Mouse (Mus musculus) skeletal muscle tissue, adult 2 months (tissue): ENCODE data around the gene Gm20662.

Experiments
- DNase-seq: peaks from one replicate; pipeline ENCODE4 v3.0.0-alpha.2; 2012; ENCODE audit warnings: low read depth, low spot score

The Gm20662 gene

DNA sequence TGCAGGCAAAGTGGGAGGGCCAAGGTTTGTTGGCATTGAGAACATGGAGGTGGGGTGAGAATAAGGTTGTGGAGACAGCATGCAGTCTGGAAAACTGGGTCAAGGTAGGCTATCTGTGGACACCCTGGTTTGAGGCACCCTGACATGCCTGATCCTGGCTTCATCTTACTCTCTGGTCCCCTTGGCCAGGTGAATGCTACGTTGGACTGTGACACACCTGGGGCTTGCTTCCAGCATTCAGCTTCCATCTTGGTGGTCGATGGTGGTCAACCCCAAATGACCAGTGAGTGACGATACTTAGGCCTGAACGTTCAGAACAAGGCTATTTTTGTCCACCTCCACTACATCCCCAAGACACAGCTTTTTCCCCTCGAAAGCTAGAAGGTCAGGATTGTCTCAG is at the start of gene Gm20662:
Gm20662 (plus strand) TSS at position 301 of the 400 bp plus-strand sequence.
- DNase-seq: no peak

DNA sequence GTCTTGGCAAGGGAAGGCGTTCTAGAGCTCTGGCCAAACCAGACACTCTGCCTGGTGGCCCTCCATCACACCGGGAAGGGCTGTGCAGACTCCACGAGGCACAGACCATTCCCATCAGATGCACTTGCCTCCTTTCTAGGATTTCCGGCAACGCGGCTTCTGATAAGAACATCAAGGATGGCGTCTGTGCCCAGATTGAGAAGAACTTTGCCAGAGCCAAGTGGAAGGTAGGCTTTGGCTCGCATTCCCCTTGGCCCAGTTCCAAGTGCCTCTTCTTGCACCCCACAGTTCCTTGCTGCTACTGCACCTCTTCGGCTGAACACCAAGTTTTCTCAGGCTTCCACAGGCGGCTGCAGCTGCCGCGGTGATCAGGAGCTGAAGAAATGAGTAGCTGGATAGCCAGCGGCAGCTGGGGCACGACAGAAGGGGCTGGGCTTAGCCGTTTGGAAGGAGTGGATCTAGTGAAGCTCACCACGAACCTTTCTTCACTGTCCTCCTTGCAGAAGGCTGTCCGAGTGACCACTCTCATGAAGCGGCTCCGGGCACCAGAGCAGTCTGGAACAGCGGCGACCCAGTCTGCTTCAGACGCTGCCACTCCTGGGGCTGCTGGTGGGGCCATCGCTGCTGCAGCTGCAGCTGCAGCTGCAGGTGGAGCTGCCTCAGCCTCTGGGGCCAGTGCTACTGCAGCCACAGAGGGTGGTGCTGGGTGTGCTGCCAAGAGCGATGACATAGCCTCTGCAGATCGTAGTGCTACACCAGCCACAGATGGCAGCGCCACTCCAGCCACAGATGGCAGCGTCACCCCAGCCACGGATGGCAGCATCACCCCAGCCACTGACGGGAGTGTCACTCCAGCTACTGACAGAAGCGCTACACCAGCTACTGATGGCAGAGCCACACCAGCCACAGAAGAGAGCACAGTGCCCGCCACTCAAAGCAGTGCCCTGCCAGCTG is 48.6 kb upstream of the Gm20662 start:
- DNase-seq: peak; percentile 43

DNA sequence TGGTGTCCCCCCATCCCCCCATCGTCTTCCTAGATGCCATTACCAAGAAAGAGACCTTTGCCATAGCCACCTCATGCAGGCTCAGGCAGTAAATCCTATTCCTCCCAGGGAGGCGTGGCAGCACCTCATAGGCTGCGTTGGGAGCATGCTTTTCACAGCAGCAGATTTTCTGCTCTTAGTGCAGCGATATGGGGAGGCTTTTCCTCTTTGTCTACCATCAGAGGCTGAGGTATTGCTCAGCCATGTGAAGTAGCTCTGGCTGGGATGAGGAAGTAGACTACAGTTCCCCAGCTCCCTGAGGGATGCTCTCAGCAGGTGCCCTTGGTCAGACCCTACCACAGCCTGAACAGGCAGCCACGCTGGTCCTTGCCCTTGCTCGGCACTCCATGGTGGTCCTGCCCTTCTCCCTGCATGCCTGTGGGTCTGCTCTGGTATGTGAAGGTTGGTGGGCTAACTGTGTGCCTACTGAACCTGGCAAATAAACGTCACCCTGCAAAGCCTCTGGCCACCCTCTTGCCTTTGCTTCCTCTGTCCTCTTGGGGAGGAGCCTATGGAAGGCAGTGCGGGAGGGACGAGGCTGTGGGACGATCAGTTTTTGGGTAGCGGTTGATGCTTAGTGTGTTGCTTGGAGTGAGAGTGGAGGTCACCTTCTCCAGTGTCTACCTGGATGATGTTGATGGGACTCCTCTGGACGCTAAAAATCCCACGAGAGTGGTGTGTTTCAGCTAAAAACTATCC is 46.8 kb upstream of the Gm20662 start:
- no peak for DNase-seq

DNA sequence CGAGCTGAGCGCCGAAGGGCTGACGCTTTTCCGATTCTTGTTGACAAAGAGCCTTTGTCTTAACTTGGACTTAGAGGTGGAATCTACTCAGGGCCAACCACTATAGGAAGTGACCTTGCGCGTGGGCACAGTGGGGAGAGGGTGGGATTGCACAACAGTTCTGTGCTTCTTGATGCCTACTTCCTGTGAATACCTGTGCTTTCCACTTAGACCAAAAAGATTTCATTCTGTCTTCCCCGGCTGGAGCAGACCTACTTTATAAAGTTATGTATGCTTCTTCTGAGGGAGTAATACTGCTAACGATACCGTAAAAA is 46.3 kb upstream of the Gm20662 start, which contains the start of gene Traip:
Traip (plus strand) TSS at position 215 of the 314 bp plus-strand sequence.
- no peak for DNase-seq

DNA sequence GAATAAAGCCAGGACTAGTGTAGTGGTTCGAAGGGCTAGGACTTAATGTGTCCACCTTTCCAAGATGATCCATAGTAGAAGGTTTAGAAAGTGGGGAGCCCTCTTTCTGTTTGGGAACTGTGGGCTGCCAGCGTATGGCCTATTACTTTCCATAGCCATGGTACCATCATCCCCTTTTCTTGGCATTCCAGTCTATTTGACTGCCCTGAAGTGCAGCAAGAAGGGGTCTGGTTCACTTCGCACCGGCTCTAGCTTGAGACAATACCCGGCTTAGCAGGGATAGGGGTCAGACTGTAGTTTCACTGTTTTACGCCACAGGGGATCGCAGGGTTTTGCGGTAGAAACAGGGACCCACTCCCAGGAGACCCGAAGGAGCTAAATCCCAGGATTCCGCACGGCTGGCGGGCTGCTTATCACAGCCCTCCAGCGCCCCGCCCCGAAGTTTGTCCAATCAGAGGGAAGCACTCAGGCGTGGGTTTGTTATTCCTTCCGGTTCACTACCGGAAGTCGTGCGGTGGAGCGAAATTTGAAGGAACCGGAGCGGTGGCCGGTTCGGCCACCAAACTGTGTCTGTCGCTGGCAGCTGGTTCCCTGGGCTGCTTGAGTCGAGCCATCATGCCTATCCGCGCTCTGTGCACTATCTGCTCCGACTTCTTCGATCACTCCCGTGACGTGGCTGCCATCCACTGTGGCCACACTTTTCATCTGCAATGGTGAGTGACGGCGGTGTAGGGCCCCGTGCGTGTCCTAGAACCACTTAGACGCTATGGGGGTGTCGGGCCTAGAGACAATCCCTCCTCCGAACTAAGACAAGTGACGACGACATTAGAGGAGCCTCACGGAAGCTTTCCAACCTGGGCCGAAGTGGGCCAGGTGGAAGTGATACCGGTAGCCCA is 45.4 kb upstream of the Gm20662 start:
- DNase-seq: peak; percentile 83

DNA sequence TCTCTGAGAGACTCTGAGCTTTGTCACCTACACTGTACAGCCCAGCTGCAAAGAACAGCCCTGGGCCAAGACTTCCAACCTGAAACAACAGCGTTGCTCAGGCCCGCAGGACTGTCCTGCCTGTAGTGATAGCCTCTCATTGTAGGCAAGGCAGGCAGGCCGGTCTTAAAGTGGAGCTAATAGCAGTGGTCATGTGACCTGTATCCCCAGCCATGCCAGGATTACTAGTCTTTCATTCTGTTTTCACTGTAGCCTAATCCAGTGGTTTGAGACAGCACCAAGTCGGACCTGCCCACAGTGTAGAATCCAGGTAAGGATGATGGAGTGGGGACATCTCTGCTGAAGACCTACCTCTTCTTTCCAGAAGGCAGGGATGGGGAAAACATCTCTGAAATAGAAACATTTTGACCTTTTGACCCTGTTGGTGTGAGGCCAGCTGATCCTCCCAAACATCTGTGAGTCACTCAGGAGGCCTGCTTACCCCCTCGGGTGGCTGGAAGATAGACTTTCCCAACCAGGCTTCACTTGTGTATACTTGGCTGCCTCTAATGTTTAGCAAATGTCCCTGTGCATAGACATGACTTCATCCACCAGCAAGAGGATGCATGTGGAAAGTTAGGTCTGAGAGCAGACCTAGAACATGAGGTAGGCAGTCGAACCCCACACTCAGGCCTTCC is 40.4 kb upstream of the Gm20662 start:
- no peak for DNase-seq

DNA sequence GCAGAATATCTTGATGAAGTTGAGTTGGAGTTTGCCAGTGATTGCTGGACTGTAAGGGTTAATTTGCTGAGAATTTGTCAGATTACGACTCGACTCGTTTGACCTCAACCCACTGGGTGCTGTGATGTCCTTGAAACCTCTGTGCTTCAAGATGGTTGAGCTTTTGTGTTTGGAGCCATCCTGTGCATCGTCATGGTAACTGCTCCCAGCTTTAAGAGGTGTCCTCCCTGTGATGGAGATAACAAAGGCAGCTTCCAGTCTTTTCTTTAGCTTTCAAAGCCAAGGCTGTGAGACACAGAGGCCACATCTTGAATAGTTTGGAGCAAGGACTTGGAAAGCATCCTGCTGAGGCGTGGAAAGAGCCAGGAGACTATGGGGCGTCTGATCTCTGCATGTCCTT is 39.0 kb upstream of the Gm20662 start:
- DNase-seq: no peak

DNA sequence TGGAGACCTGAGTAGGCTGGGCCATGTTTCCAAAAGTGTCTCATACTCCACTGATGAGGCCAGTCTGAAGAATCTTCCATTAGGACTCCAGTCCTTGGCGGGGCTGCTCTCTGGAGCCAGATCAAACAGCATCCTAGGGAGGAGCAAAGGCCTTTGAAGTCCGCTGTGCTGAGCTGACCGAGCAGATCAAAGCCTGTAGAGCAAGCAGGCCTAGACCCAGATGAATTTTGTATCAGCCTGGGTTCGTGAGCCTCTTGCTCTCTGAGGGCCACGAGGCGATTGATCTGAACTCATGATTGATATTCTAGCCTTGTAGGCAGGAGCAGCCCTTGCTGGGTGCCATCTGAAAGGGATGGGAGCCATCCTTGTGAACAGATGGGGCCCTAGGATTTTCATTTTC is 36.3 kb upstream of the Gm20662 start:
- DNase-seq: no peak

DNA sequence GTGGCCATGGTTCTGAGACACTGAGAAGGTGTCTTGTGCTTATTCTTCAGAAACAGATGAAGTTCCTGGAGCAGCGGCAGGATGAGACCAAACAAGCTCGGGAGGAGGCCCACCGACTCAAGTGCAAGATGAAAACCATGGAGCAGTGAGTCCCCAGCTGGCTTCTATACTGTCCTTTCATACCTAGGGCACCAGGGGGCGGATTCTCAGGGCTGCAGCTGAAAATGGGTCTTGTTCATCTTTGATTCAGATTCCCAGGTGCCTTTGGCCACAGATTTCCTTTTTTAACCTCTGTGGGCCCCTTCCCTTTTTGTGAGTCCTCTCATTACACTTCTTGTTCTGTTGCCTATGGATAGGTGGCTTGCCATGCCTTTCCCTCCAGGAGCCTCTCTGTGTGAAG is 35.2 kb upstream of the Gm20662 start:
- DNase-seq: no peak

DNA sequence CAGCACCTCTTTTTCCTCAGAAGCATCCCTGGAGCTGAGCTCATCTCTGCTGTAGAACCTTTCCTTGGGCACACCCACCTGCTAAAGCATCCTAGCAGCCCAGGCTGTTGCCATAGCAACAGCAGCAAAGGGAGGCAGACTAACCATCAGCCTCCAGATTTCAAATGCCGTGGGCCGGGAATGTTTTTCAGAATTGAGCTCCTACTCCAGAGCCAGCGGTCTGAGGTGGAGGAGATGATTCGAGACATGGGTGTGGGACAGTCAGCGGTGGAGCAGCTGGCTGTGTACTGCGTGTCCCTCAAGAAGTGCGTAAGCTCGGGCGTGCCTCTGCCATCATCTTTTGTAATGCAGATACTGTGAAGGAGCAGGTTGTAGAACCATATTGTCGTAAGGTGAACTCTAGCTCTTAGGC is 34.8 kb upstream of the Gm20662 start:
- DNase-seq: no peak

DNA sequence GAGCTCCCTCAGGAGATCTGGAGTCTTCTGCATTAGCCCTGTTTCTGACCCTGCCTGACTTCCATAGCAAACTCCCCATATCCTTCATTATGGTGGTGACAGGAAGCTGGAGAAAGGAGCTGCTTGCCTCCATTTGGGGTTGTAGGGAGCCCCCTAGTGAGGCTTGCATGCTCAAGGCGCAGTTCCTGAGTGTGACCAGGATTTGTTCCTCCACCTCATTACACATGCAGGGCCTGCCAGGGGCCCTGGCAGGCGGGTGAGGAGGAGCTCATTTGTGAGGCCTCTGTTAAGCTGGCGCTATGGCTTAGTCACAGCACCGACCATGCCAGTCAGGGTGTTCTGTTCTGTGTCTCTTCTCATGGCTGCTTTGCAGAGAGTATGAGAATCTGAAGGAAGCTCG is 34.3 kb upstream of the Gm20662 start:
- DNase-seq: no peak

DNA sequence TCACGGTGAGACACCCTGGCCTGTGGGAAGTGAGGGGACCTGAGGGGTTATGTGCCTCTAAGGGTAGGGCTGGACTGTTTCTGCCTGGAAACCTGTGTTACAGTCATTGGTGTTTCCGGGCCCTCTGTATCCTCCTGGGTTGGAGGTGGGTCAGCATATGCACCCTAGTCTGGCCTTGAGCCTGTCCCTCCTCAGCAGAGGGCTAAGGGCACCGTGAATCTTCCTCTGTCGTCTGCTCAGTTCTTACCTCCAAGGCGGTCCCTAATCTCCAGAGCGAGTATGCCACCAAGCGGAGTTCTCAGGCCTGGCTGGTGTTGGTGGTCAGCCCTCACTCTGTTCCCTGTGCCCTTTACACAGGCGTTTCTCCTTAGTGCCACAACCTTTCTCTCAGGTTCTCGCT is 33.2 kb upstream of the Gm20662 start:
- DNase-seq: no peak

DNA sequence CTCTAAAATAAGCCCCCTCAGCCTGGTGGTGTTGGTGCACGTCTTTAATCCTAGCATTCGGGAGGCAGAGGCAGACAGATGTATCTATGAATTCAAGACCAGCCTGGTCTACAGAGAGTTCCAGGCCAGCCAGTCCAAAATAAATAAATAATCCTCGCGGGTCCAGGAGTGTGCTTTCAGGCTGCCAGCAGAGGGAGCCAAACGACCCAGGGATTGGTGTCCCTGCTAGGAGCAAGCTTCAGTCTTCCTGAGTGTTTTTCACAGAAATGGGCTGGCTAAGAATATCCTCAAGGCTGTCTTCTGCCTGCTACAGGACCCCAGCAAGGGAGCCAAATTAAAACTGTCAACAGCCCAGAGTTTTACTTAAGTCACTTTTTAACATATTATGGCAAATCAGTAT is 32.4 kb upstream of the Gm20662 start:
- peak; percentile 85 for DNase-seq

DNA sequence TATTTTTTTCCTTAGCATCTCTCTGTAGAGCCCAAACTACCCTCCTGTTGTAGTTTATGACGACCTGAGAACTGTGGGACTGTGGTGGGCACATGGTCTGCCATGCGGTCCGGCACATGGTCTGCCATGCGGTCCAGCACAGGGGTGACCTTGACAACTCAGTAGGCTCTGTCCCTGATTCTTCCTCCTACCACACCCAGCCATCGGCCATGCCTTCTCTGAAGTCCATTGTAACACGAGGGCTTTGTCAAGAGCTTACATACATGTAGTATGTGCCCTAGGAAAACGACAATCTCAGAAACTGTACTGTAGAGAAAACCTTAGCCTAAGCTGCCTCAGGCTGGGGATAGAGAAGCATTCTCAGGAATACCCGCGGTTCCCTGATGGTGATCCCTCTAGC is 31.5 kb upstream of the Gm20662 start:
- DNase-seq: no peak

DNA sequence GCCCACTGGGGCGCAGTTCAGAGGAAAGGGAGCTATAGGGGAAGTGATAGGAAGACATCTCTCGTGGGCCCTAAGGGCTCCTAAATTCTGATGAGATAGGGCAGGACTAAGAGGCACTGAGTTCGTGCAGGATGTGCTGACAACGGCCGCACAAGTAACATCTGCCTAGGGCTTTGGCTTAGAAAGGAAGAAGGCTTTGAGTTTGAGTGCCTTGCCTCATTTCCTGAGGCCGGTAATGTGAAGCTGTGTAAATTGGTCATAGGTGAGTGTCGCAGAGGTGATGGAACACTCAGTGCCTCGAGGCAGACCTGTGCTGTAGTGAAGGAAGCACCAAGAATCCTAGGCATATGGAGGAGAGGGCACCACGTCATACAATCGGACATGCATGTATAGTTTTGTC is 29.5 kb upstream of the Gm20662 start:
- DNase-seq: no peak

DNA sequence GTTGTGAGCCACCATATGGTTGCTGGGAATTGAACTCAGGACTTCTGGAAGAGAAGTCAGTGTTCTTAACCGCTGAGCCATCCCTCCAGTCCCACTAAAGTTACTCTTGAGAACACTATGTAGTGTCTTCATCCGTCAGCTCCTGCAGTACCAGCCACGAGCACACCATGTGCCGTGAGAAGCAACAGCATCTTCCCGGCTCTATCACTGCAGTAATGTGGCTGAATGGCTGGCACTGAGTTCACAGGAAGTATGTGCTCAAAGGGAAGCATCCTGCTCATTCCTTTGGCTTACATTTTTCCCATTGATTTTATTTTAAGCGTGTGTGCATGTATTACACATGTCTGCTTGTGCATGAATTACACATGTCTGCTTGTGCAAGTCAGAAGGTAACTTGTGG is 28.7 kb upstream of the Gm20662 start:
- no peak for DNase-seq

DNA sequence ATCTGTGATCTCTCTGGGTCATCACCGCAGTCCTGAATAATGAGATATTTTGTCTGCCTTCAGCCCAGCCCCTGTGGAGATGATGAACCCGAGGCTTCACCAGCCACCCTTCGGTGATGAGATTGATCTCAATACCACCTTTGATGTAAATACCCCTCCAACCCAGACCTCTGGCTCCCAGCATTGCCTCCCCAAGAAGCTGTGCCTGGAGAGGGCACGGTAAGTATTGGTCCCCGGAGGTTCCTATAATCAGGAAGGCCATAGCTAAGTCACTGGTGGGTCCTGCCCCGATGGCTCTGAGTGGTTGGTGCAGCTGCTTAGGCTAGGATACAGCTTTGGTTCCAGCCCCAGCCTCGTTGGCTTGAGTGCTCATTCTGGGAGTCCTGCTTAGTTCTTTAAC is 27.6 kb upstream of the Gm20662 start:
- DNase-seq: no peak

DNA sequence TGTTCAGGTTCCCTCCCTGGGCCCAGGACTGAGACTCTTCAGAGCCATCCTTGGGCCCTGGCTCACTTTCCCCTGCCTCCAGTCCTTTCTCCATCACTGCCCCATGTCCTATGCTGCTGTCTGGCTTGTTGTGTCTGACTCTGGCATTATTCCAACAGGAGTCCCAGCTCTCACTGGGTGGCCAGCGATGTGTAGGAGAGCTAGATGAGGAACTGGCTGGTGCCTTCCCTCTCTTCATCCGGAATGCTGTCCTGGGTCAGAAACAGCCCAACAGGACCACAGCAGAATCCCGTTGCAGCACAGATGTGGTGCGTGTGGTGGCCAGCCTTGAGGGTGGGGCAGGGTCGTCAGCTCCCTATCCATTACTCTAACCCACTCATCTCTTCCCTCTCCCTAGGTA is 25.8 kb upstream of the Gm20662 start:
- no peak for DNase-seq

DNA sequence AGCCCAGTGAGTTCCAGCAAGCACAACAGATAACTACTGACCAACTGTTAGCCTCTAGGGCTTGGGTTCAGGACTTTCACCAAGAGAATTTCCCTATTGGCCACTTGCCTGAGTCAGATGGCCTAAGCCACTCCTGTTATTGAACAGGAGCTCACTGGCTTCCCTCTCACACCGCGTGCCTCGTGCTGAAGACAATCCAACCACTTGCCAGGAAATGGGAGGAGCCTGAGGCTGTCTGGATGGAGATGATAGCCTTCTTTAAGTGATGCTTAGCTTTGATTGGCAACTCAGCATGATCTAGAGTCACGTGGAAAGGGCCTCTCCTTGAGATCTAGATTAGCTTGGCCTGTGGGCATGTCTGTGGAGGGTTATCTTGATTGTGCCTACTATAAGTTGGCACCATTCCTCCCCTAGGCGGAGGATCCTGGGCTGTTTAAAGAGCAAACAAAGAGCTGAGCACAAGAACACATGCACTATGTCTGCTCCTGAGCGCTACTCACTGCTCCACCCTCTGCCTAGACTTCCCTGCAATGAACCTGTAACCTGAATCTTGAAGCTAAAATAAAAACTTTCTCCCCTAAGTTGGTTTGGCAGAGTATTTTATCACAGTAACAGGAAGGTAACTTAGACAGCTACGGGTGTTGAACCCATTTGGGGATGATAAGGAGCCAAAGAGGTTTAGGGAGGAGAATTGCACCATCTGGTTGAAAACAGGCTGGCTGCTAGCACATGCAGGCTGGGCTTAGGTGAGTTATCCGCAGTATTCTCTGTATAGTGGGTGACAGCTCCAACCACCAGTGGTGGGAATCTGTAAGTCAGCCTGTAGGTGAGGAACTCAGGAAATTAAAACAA is 24.2 kb upstream of the Gm20662 start:
- DNase-seq: peak; percentile 66

DNA sequence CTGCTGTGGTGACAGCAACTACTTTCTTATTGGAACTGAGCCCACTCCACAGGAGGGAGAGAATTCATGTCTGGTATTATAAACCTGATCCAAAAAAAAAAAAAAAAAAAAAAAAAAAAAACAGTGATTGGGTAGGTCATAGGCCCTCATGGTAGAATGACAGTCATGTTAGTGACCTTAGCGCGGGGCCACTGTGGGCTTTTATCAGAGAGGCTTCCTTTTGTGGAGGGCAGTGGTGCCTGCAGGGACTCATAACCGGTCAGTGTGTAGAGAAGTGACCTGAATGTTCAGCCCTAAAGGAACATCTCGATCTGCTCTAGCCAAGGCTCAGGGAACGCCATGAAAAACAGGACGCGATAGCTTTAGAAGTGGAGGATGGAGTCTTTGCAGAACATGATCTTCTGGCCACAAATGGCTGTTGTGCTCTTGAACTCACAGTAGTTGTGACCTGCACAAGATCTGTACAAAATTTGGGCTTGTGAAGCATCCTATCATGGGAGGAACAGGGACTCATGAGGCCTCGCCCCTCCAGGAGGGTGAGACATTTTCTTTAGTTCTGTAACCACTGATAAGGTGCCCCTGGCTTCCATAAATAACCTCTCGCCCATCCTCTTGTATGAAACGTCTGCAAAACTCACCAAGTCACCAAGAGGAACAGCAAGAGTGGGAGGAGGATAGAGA is 21.5 kb upstream of the Gm20662 start:
- no peak for DNase-seq
